Mouse (Mus musculus) left cerebral cortex, postnatal 25 days (tissue): ENCODE results near the gene Sh3d19. TPM values are rescaled to one million over a fixed set of nuclear protein-coding genes. Genes with fewer than 3 reads are reported as not detected.

Experiments
- DNase-seq, 2 experiments: peaks; one replicate each; pipeline ENCODE4 v3.0.0; 2022; ENCODE audit warnings: low spot score in 2 of 2, mixed read lengths in 1 of 2
- intact Hi-C: fragments of 180-260 bp; cut with DNase I; formaldehyde crosslinking; loops from one replicate; pipeline ENCODE4 v1.15.1; 2025
- total RNA-seq, 2 experiments: library from RNA; stranded (reverse); gene quantifications; 2 replicates each; pipeline ENCODE4 v1.2.3; 2021

Sh3d19 gene
- 10 to 100 TPM; 17.8 to 22.3 TPM for total RNA-seq

GRCm38 (mm10) chr3:85970742-85971598, at the start of gene Sh3d19:
TSS of gene Sh3d19 (plus strand) at chr3:85971109.
- DNase-seq, result peak; percentile 59 to 65
- intact Hi-C loops, result no loop called here

- intact Hi-C loops, result loop anchor here (5.0 kb wide), 3 partner anchors 205 to 985 kb away; partner anchors contain the start of gene Gatb
- no peak for DNase-seq
Observed at GRCm38 (mm10) chr3:85922331-85922730, 48.6 kb upstream of the Sh3d19 start.

GRCm38 (mm10) chr3:85923343-85923742, 47.6 kb upstream of the Sh3d19 start:
- intact Hi-C loops, result loop anchor here (5.0 kb wide), 3 partner anchors 204 to 986 kb away; partner anchors contain the start of gene Gatb

GRCm38 (mm10) chr3:85923954-85924945, 46.7 kb upstream of the Sh3d19 start:
- intact Hi-C loops, result loop anchor here (2.0 to 5.0 kb wide), 4 partner anchors 203 to 987 kb away; partner anchors contain the start of gene Gatb
- peak; percentile 87 to 91 for DNase-seq

More at GRCm38 (mm10) chr3:85923343-85923742, 47.6 kb upstream of the Sh3d19 start:
- no peak for DNase-seq

- DNase-seq, result no peak
- intact Hi-C loops, result no loop called here
Observed at GRCm38 (mm10) chr3:85927296-85927695, 43.6 kb upstream of the Sh3d19 start.

DNA sequence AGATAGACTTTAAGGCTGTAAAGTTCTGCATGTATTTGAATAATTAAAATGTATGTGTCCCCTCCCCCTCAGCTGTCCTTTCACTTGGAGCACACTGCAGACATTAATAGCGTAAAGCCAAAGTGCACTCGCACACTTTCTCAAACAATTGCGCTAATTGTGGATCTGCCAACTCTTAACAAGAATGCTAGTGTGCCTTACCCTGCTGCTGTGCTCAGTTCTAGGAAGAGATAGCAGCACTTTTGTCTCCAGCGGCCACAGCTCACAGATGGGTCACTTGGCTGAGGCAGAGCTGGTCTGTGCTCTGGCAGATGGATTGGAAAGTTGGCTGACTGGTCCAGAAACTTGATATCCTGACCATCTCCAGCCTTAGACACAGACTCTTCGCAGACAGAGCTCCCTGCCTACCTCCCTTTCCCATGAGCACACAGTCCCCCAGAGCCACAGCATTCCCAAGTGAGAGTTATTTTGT, 42.7 kb upstream of the Sh3d19 start:
- DNase-seq, result peak; percentile 29 to 60
- intact Hi-C loops, result no loop called here

DNA sequence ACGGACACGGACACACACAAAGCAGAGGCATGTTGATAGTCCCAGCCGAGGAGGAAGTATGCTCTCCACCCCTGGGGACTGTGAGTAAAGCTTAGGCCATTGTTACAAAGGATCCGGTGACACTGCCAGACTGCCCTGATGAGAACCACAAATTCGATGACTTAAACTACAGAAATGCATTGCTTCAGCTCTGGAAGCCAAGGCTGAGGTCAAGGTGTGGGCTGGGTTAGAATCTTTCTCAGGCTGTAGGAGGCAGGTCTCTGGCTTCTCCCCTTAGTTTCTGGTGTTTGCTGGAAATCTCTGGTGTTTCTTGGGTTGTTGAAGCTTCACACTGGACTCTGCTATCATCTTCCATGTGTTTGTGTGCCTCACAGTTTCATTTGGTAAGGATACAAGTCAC, 41.2 kb upstream of the Sh3d19 start:
- intact Hi-C loops, result no loop called here
- DNase-seq, result no peak

DNA sequence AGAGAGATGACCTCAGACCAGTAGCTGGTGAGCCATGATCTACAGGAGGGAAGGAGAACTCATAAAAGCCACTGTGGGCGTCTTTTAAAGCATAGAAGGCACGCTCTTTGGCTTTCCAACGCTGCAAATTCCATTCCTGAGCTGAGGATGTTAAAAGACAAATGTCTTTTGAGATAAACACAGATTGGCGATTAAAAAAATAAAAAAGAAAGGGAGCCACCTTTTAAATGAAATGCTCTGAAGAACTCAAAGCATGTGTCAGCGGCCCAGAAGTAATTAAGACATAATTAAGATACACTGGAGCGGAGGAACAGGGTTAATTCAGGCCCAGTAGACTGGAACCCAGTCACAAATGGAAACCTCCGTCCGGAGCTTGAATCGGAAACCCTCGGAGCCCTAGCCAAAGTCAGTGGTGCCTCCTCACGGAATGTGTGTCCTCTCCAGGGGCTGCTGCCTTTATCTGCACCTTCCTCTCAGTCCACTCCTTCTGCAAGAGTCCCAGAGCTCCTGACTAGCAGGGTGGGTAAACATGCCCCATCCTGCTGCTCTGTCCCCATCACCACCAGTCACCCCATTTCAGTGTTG, 40.1 kb upstream of the Sh3d19 start:
- intact Hi-C loops, result no loop called here
- DNase-seq, result no peak

DNA sequence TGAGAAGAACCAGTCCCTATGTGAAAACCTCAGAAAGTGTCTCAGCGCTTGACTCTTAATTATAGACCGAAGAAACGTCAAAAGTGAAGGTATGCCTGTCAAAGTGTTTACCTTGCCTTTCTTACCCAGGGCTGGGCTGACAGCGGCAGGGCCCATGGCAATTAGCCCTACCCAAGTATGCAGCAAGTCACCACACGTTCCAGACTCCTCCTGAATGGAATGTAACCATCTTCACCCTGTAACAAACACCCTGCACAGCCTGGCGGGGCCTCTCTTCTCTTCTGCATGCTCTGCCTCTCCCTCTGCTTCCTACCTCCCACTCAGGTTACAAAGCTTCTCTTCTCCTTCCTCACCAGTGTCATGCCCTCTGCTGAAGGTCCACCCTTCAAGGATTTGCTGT, 39.0 kb upstream of the Sh3d19 start:
- DNase-seq, result no peak
- intact Hi-C loops, result no loop called here

DNA sequence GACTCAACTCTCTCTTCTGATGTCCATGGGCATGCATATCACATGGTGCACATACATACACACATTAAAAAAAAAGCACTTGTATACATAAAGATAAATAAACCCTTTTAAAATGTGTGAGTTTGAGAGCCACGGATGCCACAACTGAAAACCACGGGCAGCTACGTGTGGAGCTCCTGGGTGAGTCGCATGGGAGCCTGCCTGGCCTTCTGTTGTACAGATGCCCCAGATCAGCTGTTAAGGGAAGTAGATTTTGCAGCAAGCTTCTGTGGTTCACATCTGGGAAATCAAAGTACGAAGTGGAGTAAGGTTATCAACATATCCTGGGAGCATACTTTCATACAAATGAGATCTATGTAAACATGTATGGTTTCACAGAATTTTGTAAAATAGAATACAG, 37.3 kb upstream of the Sh3d19 start:
- intact Hi-C loops, result no loop called here
- no peak for DNase-seq

DNA sequence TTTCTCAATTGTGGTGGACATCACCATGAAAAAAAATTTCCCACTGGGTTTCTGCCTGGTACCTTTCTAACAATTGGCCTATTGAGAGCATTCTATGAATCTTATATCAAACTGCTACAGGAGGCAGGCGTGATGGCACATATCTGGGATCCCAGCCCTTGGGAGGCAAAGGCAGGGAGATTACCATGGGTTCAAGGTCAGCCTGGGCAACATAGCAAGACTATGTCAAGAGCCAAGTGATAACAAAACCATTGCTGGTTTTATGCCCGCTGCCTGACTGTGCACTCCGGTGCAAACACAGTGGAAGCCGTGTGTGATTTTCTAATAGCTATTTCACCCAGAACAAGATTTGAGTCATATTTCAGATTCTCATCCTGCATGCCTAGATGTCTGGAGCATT, 20.0 kb upstream of the Sh3d19 start:
- intact Hi-C loops, result no loop called here
- DNase-seq, result no peak

DNA sequence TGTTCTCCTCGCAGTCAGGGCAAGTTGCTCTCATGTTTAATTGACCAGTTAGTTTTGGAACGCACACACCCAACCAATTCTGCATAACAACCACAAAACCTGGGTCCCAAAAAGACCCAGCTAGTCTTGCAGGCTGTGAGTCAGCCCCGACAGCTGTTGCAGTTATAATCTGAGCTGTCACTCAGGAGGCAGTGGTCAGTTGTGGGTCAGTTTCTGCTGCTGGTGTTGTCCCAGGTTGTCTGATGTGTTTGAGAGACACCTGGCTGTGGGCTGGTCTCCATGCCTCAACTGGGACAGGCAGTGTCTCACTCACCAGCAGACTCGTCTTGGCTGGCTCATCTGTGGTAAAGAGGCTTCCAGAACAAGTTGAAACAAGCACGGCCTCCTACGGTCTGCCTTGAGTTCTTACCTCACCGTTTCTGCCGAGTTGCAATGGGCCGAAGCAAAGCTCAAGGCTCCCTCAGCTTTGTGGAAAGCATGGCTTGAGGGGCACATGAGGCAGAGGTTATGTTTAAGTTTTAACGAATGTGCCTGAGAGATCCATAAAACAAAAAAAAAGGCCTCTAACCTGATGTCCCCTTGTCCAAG, 18.1 kb upstream of the Sh3d19 start:
- no peak for DNase-seq
- intact Hi-C loops, result no loop called here

- DNase-seq, result no peak
- intact Hi-C loops, result no loop called here
Observed at GRCm38 (mm10) chr3:85955269-85955668, 15.6 kb upstream of the Sh3d19 start.

- no peak for DNase-seq
- intact Hi-C loops, result no loop called here
Observed at GRCm38 (mm10) chr3:85955704-85956103, 15.2 kb upstream of the Sh3d19 start.

DNA sequence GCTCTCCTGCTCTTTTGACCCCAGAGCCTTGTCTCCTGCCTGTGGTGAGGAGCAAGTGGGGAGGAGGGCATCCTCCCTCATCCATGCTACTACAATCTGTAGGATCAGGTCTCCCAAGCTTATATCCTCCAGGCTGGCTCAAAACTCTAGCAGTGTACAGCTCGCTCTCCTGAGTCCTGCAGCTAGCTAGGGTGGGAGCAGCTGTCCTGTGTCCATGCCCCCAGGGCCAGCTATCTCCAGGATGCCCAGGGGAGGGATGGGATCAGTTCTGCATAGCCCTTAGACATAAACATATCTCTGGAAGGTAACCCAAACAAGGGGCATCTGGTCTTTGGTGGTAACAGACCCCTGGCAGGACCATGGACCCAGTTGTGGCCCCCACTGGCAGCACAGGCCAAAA, 11.2 kb upstream of the Sh3d19 start:
- intact Hi-C loops, result no loop called here

GRCm38 (mm10) chr3:85961134-85961533, 9.8 kb upstream of the Sh3d19 start:
- intact Hi-C loops, result no loop called here
- peak in 1 of 2 experiments; percentile 67 for DNase-seq

More for the DNA sequence above, 11.2 kb upstream of the Sh3d19 start:
- DNase-seq, result no peak

- intact Hi-C loops, result no loop called here
- DNase-seq, result no peak
Observed at GRCm38 (mm10) chr3:85965479-85965878, 5.4 kb upstream of the Sh3d19 start.

- intact Hi-C loops, result no loop called here
- no peak for DNase-seq
Observed at GRCm38 (mm10) chr3:85969040-85969439, 1.9 kb upstream of the Sh3d19 start.

GRCm38 (mm10) chr3:85971599-85971975, 678 bp downstream of the Sh3d19 start:
- no peak for DNase-seq
- intact Hi-C loops, result no loop called here
